Mouse (Mus musculus): ENCODE results near the gene Atp6ap2. TPM values are rescaled to one million over a fixed set of nuclear protein-coding genes. Genes with fewer than 3 reads are reported as not detected.
"Not testable (repeated sequence)": the region's sequence is repeated elsewhere in the genome, so short reads cannot be mapped to it uniquely, and the experiment has no call there.

Atp6ap2 gene
- polyA plus RNA-seq, 1 experiment from 2014 or later: 116 TPM

DNA sequence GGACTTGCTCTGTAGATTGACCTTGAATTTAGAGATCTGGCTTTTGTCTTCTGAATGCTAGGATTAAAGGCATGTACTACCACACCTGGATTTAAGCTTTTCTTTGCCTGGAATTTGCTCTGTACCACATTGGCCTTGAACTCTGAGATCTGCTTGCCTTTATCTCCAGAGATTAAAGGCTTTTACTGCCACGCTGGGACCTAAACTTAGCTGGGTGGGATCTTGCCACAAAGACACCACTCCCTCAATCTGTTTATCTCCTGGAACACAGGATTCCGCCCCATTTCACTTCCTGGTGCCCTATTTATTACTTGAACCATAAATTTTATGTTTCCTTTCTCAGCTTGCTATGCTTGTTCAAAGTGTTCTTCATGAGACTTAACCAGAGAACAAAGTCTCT is 23.6 kb downstream of the Atp6ap2 start:
- no peaks in the 10 kb centered on the region for H3K36me3 ChIP-seq
- no peak overlapping the region for H3K27ac ChIP-seq
- H3K9ac ChIP-seq: no peak overlapping the region
- H3K4me1 ChIP-seq: no peaks in the 10 kb centered on the region
- 65% methylated on average over 2 of the region's 2 CpGs for WGBS
- no peak overlapping the region for H3K4me3 ChIP-seq (replicated peaks)
- H3K27me3 ChIP-seq (replicated peaks): 0 out of 2 replicates have a peak, but pooled peaks cover 3% of the 10 kb centered on the region
- no peak overlapping the region for H3K4me2 ChIP-seq
- H3K9me3 ChIP-seq: no peaks in the 10 kb centered on the region
- no peak for ATAC-seq (ENCODE audit: insufficient read depth, low FRiP score, low read depth)

GRCm38 (mm10) chrX:12612360-12612759 is 24.8 kb downstream of the Atp6ap2 start:
- WGBS: 88% methylated on average over 1 of the region's 1 CpGs
- ATAC-seq (ENCODE audit: insufficient read depth, low FRiP score, low read depth): not testable (repeated sequence)

DNA sequence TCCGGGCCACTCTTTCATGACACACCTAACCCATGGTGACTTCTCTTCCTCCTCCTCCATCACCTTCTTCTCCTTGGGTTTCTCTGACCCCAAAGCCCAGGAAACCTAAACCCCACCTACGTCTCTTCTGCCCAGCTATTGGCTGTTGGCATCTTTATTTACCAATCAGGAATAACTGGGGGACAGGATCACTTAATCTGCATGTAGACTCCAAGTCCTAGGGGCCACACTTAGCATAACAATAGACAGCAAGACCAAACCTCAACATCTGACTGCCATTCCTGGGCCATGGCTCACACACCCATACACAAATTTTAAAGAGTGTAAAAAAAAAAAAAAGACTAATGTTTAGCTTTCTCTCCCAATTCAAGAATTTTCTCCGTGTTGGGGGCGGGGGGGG is 37.5 kb downstream of the Atp6ap2 start:
- Histone ChIP-seq H3K36me3 (no peaks in the 10 kb centered on the region), H3K27ac (no peak overlapping the region), H3K4me3 (replicated peaks) (no peak overlapping the region), H3K9me3 (no peaks in the 10 kb centered on the region), H3K9ac (no peak overlapping the region), H3K4me1 (no peaks in the 10 kb centered on the region), H3K4me2 (no peak overlapping the region), H3K27me3 (replicated peaks) (no peaks in the 10 kb centered on the region)
- no peak for ATAC-seq (ENCODE audit: insufficient read depth, low FRiP score, low read depth)
- WGBS: 70% methylated on average over 4 of the region's 4 CpGs

More at GRCm38 (mm10) chrX:12612360-12612759, 24.8 kb downstream of the Atp6ap2 start:
- H3K4me1 ChIP-seq; H3K4me2 ChIP-seq; H3K27ac ChIP-seq; H3K9me3 ChIP-seq; H3K9ac ChIP-seq; H3K4me3 ChIP-seq (replicated peaks); H3K27me3 ChIP-seq (replicated peaks); H3K36me3 ChIP-seq: not testable (repeated sequence)

DNA sequence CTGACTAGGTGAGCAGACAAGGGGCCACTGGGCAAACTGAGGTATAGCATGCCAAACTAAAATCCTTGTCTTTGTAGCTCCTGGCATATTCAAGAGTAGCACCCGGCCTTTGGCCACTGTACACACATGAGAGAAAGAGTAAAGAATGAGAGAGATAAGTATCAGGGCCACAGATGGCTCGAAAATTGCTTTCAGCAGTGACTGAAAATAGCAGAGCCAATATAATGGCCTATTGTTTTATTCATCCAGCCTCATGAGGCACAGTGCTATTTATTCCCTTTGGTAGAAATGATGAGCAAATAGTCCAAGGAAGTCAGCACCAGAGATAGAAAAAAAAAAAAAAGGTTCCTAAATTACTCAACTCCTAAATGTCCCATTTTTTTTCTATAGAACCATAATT is 57.4 kb downstream of the Atp6ap2 start:
- WGBS: 42% methylated on average over 2 of the region's 2 CpGs
- no peak overlapping the region for H3K4me3 ChIP-seq (replicated peaks)
- H3K4me2 ChIP-seq: no peak overlapping the region
- no peaks in the 10 kb centered on the region for H3K9me3 ChIP-seq
- no peaks in the 10 kb centered on the region for H3K36me3 ChIP-seq
- no peak overlapping the region for H3K27ac ChIP-seq
- H3K27me3 ChIP-seq (replicated peaks): no peaks in the 10 kb centered on the region
- no peak for ATAC-seq (ENCODE audit: insufficient read depth, low FRiP score, low read depth)
- no peaks in the 10 kb centered on the region for H3K4me1 ChIP-seq
- H3K9ac ChIP-seq: no peak overlapping the region

GRCm38 (mm10) chrX:12645531-12646304 is 58.1 kb downstream of the Atp6ap2 start:
- no peak overlapping the region for H3K4me2 ChIP-seq
- WGBS: 61% methylated on average over 12 of the region's 12 CpGs
- H3K4me3 ChIP-seq (replicated peaks): no peak overlapping the region
- H3K9me3 ChIP-seq: no peaks in the 10 kb centered on the region
- H3K9ac ChIP-seq: no peak overlapping the region
- no peaks in the 10 kb centered on the region for H3K36me3 ChIP-seq
- ATAC-seq (ENCODE audit: insufficient read depth, low FRiP score, low read depth): no peak
- H3K27ac ChIP-seq: no peak overlapping the region
- no peaks in the 10 kb centered on the region for H3K4me1 ChIP-seq
- no peaks in the 10 kb centered on the region for H3K27me3 ChIP-seq (replicated peaks)

DNA sequence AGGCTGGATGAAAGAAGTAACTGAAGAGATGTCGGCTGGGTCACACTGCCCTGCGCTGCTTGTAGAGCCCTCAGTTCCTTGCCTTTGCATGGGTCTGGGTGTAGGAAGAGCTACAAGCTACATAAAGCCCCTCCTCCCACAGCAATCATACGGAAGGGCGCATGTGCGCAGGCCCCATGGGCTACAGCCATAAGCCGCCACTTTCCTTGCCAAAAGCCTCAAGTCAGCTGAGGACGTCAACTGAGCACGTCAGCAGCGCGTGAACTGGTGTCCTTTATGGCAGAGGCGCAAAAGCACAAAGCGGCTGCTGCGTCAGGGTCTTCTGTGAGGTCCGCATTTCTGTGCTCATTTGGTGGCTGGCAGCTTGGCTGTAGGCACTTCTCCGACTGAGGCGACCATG is 64.3 kb downstream of the Atp6ap2 start:
- no peaks in the 10 kb centered on the region for H3K9me3 ChIP-seq
- H3K36me3 ChIP-seq: no peaks in the 10 kb centered on the region
- H3K9ac ChIP-seq: no peak overlapping the region
- H3K27ac ChIP-seq: no peak overlapping the region
- no peak overlapping the region for H3K4me3 ChIP-seq (replicated peaks)
- ATAC-seq (ENCODE audit: insufficient read depth, low FRiP score, low read depth): no peak
- no peaks in the 10 kb centered on the region for H3K4me1 ChIP-seq
- WGBS: 89% methylated on average over 16 of the region's 16 CpGs
- H3K4me2 ChIP-seq: no peak overlapping the region
- H3K27me3 ChIP-seq (replicated peaks): no peaks in the 10 kb centered on the region

DNA sequence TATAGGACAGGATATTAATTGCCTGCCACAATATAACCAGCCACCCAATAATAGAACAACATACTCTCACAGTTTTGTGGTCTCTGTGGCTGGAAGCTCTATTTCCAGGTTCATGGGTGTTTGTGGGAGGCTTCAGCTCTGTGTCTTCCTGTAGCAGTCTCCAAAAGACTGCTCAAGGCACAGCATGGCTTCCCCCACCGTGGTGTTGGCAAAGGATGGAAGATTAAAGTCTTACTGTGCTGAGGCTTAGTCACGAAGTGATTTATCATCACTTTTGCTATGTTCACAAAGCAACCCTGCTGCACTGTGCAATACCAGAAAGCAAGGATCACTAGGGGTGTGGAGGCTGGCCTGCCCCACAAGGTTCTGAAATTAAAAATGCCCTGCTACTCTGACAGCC is 66.3 kb downstream of the Atp6ap2 start:
- Histone ChIP-seq H3K27me3 (replicated peaks) (no peaks in the 10 kb centered on the region), H3K9ac (no peak overlapping the region), H3K4me1 (no peaks in the 10 kb centered on the region), H3K4me3 (replicated peaks) (no peak overlapping the region), H3K4me2 (no peak overlapping the region), H3K36me3 (no peaks in the 10 kb centered on the region), H3K27ac (no peak overlapping the region), H3K9me3 (no peaks in the 10 kb centered on the region)
- no peak for ATAC-seq (ENCODE audit: insufficient read depth, low FRiP score, low read depth)
- 61% methylated on average over 2 of the region's 2 CpGs for WGBS

Other genes with a start within 250 kb of the Atp6ap2 start
- gene 1810030O07Rik, start 85.9 kb downstream of the Atp6ap2 start, polyA plus RNA-seq (2015; fragmentation: Nextera tagmentation; extraction: Ambion mirVana): 32.5 and 37.7 TPM in 2 replicates
- 10.8 and 12.9 TPM in 2 replicates for gene Med14, start 174.3 kb downstream of the Atp6ap2 start, polyA plus RNA-seq (2015; fragmentation: Nextera tagmentation; extraction: Ambion mirVana)